Comparison of ENCODE assay signal across 10 mouse cellular contexts in the genomic region with DNA sequence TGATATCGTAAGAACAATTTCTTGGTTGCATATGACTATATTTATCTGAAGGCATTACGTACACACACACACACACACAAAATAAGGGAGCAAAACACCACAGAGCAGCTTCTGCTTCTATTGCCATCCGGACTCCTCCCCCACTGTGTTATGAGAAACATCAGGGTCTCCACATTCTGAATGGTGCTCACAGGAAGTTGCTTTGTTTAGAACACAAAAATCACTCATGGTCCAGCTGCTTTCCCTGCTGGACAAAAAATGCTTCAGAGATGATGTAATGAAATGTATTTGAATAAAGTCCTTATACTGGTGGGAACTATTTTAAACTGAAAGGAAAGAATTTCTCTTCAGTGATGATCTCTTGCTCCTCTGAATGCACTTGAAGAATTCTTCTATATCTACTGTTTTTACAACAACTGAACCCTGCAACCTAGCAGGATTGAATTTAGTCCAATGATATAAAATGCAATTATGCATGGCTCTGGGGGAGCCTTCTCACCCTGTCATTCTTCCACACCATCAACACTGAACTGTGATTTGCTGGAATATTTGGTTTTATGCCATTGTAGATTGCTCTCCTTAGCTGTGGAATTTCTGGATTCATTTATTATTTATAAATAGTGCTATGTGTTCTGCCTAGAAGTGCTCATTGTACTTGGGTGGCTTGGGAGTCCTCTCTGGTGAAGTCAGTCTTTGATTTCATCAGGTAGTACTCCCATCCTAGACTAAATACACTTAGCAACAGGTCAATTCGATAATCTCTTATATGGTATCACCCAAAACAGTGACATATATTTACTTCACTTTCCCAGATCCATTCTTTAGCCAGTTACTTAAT.
A peak's percentile ranks its signal among the peaks of the same experiment; 100 is the strongest.
DNase-seq lines count a peak whose midpoint lies in the region; ATAC-seq and TF ChIP-seq lines count a peak whose summit lies in the region.
"Had no signal": no experiment of that assay in that cellular context is flagged by ENCODE, and none has a peak within 500 bp of the region (broad histone marks: within the 10 kb centered on the region; RNA-seq: fewer than 3 reads in every experiment).

No protein-coding gene starts in this region.

- TF ChIP-seq CTCF in embryonic fibroblast, embryonic 13.5 days (IDR thresholded peaks at IDR 0.05; ENCODE audit: borderline replicate concordance, insufficient read depth, low read length) = no peak

- no peaks in the 10 kb centered on the region; the same call in 1 of the 2 replicates for H3K4me1 ChIP-seq in embryonic fibroblast, embryonic 13.5 days (ENCODE audit: control insufficient read depth, insufficient read depth, low read length)
- H3K4me1 ChIP-seq in hindbrain, embryonic 10.5 days (replicated peaks) = peaks cover 13% of the 10 kb centered on the region
- H3K4me1 ChIP-seq in midbrain, embryonic 16.5 days (ENCODE audit: control insufficient read depth, insufficient read depth, low read length) = no peaks in the 10 kb centered on the region; the same call in 1 of the 2 replicates

- WGBS in hindbrain, embryonic 10.5 days = 61% methylated on average over 4 of the region's 4 CpGs
- WGBS in midbrain, embryonic 16.5 days = 48% methylated on average over 4 of the region's 4 CpGs

- ATAC-seq in midbrain, embryonic 16.5 days = peak; percentile 51
- ATAC-seq: liver, postnatal 0 days had no signal

- DNase-seq in kidney, postnatal 10 days = peak; percentile 30
- DNase-seq in kidney, adult 9 months = no peak
- peak; percentile 21 for DNase-seq in hindbrain, embryonic 10.5 days (ENCODE audit: low spot score)
- no peak for DNase-seq in thymus, postnatal 0 days (ENCODE audit: low spot score)
- no peak for DNase-seq in cerebellum, adult 11 months
- no peak for DNase-seq in cerebellum, adult 11-12 months
- DNase-seq: liver, postnatal 0 days; right cerebral cortex, postnatal 25 days had no signal

- no peak overlapping the region for H3K4me2 ChIP-seq in midbrain, embryonic 16.5 days (ENCODE audit: low read length)

- 0 out of 2 replicates have a peak overlapping the region, but pooled peaks have one; percentile 14 for H3K27ac ChIP-seq in embryonic fibroblast, embryonic 13.5 days (ENCODE audit: insufficient read depth, low read length)
- H3K27ac ChIP-seq in hindbrain, embryonic 10.5 days = peak overlapping the region; percentile 79
- no peak overlapping the region for H3K27ac ChIP-seq in midbrain, embryonic 16.5 days (ENCODE audit: low read length)

- no peaks in the 10 kb centered on the region for H3K36me3 ChIP-seq in hindbrain, embryonic 10.5 days
- no peaks in the 10 kb centered on the region for H3K36me3 ChIP-seq in midbrain, embryonic 16.5 days (ENCODE audit: control insufficient read depth, insufficient read depth, low read length)

- no peak for TF ChIP-seq POLR2A in embryonic fibroblast, embryonic 13.5 days (IDR thresholded peaks at IDR 0.05; ENCODE audit: low read depth, low read length)

- H3K27me3 ChIP-seq in hindbrain, embryonic 10.5 days (ENCODE audit: insufficient read depth, poor library complexity, severe bottlenecking) = no peaks in the 10 kb centered on the region
- no peaks in the 10 kb centered on the region for H3K27me3 ChIP-seq in midbrain, embryonic 16.5 days (ENCODE audit: control insufficient read depth, insufficient read depth, low read depth, low read length)

- H3K9me3 ChIP-seq in hindbrain, embryonic 10.5 days = no peaks in the 10 kb centered on the region
- no peaks in the 10 kb centered on the region for H3K9me3 ChIP-seq in midbrain, embryonic 16.5 days (replicated peaks; ENCODE audit: control insufficient read depth, low read length, poor library complexity, severe bottlenecking)

- no peak overlapping the region for H3K9ac ChIP-seq in midbrain, embryonic 16.5 days (ENCODE audit: low read depth, low read length)
- H3K9ac ChIP-seq: liver, postnatal 0 days had no signal

- no peak overlapping the region for H3K4me3 ChIP-seq in embryonic fibroblast, embryonic 13.5 days (ENCODE audit: insufficient read depth, low read length)
- no peak overlapping the region for H3K4me3 ChIP-seq in hindbrain, embryonic 10.5 days
- H3K4me3 ChIP-seq in midbrain, embryonic 16.5 days (ENCODE audit: low read depth, low read length) = no peak overlapping the region

Comparison
In these comparisons a context has a peak if more than half of its experiments do, and no peak if none do; other contexts are left out.
1. DNase-seq: peak in kidney, postnatal 10 days (single experiment) and hindbrain, embryonic 10.5 days (single experiment); none in kidney, adult 9 months (single experiment), thymus, postnatal 0 days (single experiment), cerebellum, adult 11 months (single experiment) and cerebellum, adult 11-12 months (single experiment).